Comparison of ENCODE assay signal across 22 mouse cellular contexts in genomic region chr17:45459062-45459461, GRCm38 (mm10). TPM values are rescaled to one million over a fixed set of nuclear protein-coding genes. Genes with fewer than 3 reads are reported as not detected.
"Had no signal": no experiment of that assay in that cellular context is flagged by ENCODE, and none has a peak within 500 bp of the region (broad histone marks: within the 10 kb centered on the region; RNA-seq: fewer than 3 reads in every experiment).

No protein-coding gene starts in this region.

- H3K4me3 ChIP-seq: midbrain, embryonic 10.5 days; midbrain, embryonic 12.5 days; myocyte; neural tube, embryonic 13.5 days; neural tube, embryonic 15.5 days; stomach, embryonic 15.5 days had no signal

- H3K27ac ChIP-seq: midbrain, embryonic 12.5 days; neural tube, embryonic 13.5 days; neural tube, embryonic 15.5 days; stomach, embryonic 15.5 days; stomach, postnatal 0 days had no signal

- H3K9ac ChIP-seq: lung, embryonic 14.5 days; midbrain, embryonic 12.5 days; neural tube, embryonic 13.5 days; neural tube, embryonic 15.5 days; stomach, embryonic 15.5 days had no signal

- DNase-seq: lung, adult 18-20 months; lung, embryonic 14.5 days; lung, postnatal 10 days; lung, postnatal 4 days; midbrain, embryonic 14.5 days; retina, postnatal 1 day; right cerebral cortex, adult 18-20 months; right cerebral cortex, postnatal 25 days; right cerebral cortex, postnatal 4 days; spleen, adult 18-20 months; thymus, adult 2 months; thymus, postnatal 25 days; thymus, postnatal 4 days had no signal

- H3K4me1 ChIP-seq: stomach, embryonic 15.5 days had no signal

- H3K9me3 ChIP-seq: midbrain, embryonic 10.5 days; midbrain, embryonic 12.5 days; neural tube, embryonic 13.5 days; neural tube, embryonic 15.5 days; stomach, embryonic 15.5 days had no signal

- H3K27me3 ChIP-seq: midbrain, embryonic 12.5 days; neural tube, embryonic 13.5 days; neural tube, embryonic 15.5 days; stomach, embryonic 15.5 days had no signal

- H3K36me3 ChIP-seq: midbrain, embryonic 10.5 days; midbrain, embryonic 12.5 days; neural tube, embryonic 13.5 days; neural tube, embryonic 15.5 days; stomach, embryonic 15.5 days had no signal

RNA-seq across cellular contexts. Expression of gene Spats1, which starts 16.2 kb away (rescaled TPM):
- total RNA-seq: megakaryocyte-erythroid progenitor cell, adult 5-6 weeks had no signal
- polyA plus RNA-seq: small intestine, adult 2 months had no signal
